Mouse (Mus musculus): ENCODE data around the gene Srpk2. TPM values are rescaled to one million over a fixed set of nuclear protein-coding genes. Genes with fewer than 3 reads are reported as not detected.
"Not testable (repeated sequence)": the region's sequence is repeated elsewhere in the genome, so short reads cannot be mapped to it uniquely, and the experiment has no call there.

Gene Srpk2
- polyA plus RNA-seq, 1 experiment = 7.8 TPM

DNA sequence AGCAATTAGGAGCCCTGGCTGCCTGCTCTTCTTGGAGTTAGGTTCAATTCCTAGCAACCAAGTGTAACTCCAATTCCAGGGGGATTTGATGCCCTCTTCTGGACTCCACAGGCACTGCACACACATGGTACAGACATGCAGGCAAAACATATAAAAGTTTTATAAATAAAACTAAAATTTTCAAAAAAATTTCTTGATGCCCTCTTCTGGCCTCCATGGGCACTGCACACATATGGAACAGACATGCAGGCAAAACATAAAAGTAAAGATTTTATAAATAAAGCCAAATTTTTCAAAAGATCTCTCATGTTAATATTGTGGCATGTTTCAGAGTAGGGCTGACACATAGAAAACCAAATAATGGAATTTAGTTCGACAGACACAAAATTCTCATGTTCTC lies 25.2 kb upstream of the Srpk2 start:
- TF ChIP-seq CTCF (IDR thresholded peaks at IDR 0.05; ENCODE audit: insufficient read depth, low read length) = no peak
- TF ChIP-seq POLR2A (IDR thresholded peaks at IDR 0.05; ENCODE audit: borderline replicate concordance, extremely low read depth, low read depth, low read length) = no peak

DNA sequence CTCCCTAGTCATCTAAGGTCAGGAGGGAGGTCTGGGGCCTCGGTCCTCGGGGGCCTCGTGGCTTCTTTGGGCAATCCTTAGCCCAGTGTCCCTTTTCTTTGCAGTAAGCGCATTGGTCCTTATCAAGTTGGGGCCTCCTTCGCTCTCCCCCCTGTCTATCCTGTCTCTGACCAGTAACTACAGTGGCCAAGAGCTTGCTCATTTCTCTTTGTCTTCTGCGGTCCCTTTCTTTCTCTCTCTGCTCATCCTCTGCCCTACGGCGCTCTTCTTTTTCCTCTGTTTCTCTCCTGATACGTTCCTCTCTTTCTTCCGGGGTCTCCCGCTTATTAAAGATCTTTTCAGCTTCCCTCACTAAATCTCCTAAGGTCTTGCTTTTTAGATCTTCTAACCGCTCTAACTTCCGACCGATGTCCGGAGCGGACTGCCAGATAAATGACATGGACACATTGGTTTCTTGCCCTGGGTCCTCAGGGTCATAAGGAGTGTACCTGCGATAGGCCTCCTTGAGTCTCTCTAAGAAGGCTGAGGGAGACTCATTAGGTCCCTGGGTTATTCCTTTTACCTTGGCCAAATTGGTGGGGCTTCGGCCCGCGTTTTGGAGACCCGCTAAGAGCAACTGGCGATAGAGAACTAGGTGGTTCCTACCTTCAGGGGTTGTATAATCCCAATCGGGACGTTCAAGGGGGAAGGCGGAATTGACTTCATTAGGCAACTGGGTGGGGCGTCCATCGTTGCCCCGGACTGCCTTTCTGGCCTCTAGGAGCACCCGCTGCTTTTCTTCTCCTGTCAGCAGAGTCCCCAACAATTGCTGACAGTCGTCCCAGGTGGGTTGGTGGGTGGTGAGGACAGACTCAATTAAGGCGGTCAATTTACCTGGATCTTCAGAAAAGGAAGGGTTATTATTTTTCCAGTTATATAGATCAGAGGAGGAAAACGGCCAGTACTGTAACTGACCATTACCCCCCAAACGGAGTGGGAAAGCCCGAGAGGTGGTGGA lies 22.5 kb upstream of the Srpk2 start:
- WGBS = 98% methylated on average over 33 of the region's 34 CpGs
- not testable (repeated sequence) for H3K4me3 ChIP-seq (replicated peaks; ENCODE audit: extremely low read depth, low read depth, low read length); DNase-seq; H3K4me1 ChIP-seq (ENCODE audit: control insufficient read depth, insufficient read depth, low read length)

More for the DNA sequence above, 25.2 kb upstream of the Srpk2 start:
- no peak for DNase-seq
- WGBS = 100% methylated on average over 1 of the region's 1 CpGs
- no peaks in the 10 kb centered on the region for H3K4me1 ChIP-seq (ENCODE audit: control insufficient read depth, insufficient read depth, low read length)
- H3K4me3 ChIP-seq (replicated peaks; ENCODE audit: extremely low read depth, low read depth, low read length) = no peak overlapping the region

DNA sequence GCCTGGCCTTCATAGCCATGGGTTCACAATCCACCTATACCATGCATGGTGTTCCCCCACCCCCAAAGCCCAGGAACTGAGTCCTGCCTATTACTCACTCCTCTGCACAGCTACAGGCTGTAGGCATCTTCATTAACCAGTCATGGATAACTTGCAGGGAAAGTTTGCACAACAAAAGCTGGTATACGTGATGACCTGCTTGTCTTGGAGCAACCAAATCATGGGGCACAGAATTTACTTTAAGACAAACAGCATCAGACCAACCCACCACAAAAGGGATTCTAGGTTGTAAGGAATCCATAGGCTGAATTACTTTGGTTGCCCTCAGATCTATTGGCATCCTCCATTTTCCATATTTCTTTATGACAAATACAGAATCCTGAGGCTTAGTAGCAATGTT lies 13.0 kb upstream of the Srpk2 start:
- H3K4me1 ChIP-seq (ENCODE audit: control insufficient read depth, insufficient read depth, low read length) = no peaks in the 10 kb centered on the region
- no peak for DNase-seq
- no peak for TF ChIP-seq CTCF (IDR thresholded peaks at IDR 0.05; ENCODE audit: insufficient read depth, low read length)
- TF ChIP-seq POLR2A (IDR thresholded peaks at IDR 0.05; ENCODE audit: borderline replicate concordance, extremely low read depth, low read depth, low read length) = no peak
- WGBS = 92% methylated on average over 1 of the region's 1 CpGs
- H3K4me3 ChIP-seq (replicated peaks; ENCODE audit: extremely low read depth, low read depth, low read length) = no peak overlapping the region

DNA sequence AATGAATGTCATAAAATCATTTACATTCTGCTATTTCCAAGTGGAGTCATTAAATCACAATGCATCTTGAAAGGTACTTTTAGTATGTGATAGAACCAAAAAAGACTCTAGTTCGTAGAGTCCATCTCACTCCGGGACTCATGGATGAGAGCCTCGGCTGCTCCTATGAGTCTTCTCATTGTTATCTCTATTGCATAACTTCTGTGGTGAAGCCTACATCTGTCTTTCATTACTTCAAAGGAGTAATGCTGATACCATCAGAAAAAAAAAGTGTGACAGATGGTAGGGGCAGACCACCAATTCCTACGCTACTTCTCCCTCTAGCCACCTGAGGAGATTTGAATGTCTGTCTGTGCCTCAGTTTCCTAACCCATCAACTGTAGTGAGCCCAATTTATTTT lies 986 bp downstream of the Srpk2 start:
- no peak for DNase-seq
- 72% methylated on average over 4 of the region's 4 CpGs for WGBS
- TF ChIP-seq CTCF (IDR thresholded peaks at IDR 0.05; ENCODE audit: insufficient read depth, low read length) = no peak
- no peak for TF ChIP-seq POLR2A (IDR thresholded peaks at IDR 0.05; ENCODE audit: borderline replicate concordance, extremely low read depth, low read depth, low read length)
- H3K4me3 ChIP-seq (replicated peaks; ENCODE audit: extremely low read depth, low read depth, low read length) = no peak overlapping the region
- H3K4me1 ChIP-seq (ENCODE audit: control insufficient read depth, insufficient read depth, low read length) = no peaks in the 10 kb centered on the region

DNA sequence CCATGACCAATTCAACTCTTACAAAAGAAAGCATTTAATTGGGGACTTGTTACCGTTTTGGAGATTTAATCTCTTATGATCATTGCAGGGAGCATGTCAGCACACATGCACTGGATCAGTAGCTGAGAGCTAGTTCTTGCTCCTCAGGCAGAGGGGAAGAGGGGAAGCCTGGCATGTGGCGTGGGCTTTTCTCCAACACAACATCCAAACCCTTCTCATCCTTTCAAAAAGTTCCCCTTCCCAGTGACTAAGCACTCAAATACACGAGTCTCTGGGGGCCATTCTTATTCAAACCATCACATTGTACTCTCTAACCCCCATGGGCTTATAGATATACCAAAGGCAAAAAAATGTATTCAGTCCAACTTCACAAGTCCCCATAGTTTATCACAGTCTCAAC lies 5.4 kb downstream of the Srpk2 start:
- WGBS = 62% methylated on average over 3 of the region's 3 CpGs
- TF ChIP-seq POLR2A (IDR thresholded peaks at IDR 0.05; ENCODE audit: borderline replicate concordance, extremely low read depth, low read depth, low read length) (no peak), CTCF (IDR thresholded peaks at IDR 0.05; ENCODE audit: insufficient read depth, low read length) (no peak)
- H3K4me1 ChIP-seq (ENCODE audit: control insufficient read depth, insufficient read depth, low read length) = no peaks in the 10 kb centered on the region
- no peak for DNase-seq
- no peak overlapping the region for H3K4me3 ChIP-seq (replicated peaks; ENCODE audit: extremely low read depth, low read depth, low read length)

DNA sequence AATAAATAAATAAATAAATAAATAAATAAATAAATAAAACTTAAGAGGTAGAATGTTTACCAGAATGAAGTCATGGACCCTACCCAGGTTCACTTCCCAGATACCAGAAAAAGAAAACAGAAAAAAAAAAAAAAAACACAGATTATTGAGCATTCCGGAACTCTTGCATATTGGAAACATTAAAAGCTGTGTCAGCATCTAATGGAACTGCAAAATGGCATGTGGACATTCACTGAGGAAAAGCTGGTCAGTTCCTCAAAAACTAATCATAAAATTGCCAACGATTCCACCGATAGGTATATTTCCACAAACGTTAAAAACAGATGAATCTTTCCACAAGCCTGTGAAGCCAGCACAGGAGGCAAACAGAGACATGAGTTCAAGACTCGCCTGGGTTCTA lies 6.5 kb downstream of the Srpk2 start:
- no peak for TF ChIP-seq POLR2A (IDR thresholded peaks at IDR 0.05; ENCODE audit: borderline replicate concordance, extremely low read depth, low read depth, low read length)
- TF ChIP-seq CTCF (IDR thresholded peaks at IDR 0.05; ENCODE audit: insufficient read depth, low read length) = no peak
- WGBS = 96% methylated on average over 5 of the region's 5 CpGs
- H3K4me3 ChIP-seq (replicated peaks; ENCODE audit: extremely low read depth, low read depth, low read length) = no peak overlapping the region
- no peaks in the 10 kb centered on the region for H3K4me1 ChIP-seq (ENCODE audit: control insufficient read depth, insufficient read depth, low read length)
- DNase-seq = no peak

DNA sequence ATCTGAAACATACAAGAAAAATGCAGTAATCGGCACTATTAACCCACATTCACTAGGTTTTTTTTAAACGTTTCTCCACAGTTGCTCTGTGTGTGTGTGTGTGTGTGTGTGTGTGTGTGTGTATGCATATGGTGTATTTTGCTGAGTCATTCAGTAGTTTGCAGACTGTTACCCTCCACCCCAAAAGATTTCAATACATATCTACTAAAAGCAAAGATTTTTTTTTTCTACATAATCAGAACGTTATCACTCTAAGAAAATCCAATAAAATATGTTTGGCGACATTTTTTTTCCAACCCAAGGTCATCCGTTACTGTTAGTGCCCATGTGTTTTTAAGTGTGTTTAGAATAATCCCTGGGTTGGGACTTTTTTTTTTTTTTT lies 7.4 kb downstream of the Srpk2 start:
- no peak for TF ChIP-seq POLR2A (IDR thresholded peaks at IDR 0.05; ENCODE audit: borderline replicate concordance, extremely low read depth, low read depth, low read length)
- TF ChIP-seq CTCF (IDR thresholded peaks at IDR 0.05; ENCODE audit: insufficient read depth, low read length) = no peak
- WGBS = 90% methylated on average over 5 of the region's 5 CpGs
- no peak for DNase-seq
- no peak overlapping the region for H3K4me3 ChIP-seq (replicated peaks; ENCODE audit: extremely low read depth, low read depth, low read length)
- H3K4me1 ChIP-seq (ENCODE audit: control insufficient read depth, insufficient read depth, low read length) = no peaks in the 10 kb centered on the region; the same call in 1 of the 2 replicates

DNA sequence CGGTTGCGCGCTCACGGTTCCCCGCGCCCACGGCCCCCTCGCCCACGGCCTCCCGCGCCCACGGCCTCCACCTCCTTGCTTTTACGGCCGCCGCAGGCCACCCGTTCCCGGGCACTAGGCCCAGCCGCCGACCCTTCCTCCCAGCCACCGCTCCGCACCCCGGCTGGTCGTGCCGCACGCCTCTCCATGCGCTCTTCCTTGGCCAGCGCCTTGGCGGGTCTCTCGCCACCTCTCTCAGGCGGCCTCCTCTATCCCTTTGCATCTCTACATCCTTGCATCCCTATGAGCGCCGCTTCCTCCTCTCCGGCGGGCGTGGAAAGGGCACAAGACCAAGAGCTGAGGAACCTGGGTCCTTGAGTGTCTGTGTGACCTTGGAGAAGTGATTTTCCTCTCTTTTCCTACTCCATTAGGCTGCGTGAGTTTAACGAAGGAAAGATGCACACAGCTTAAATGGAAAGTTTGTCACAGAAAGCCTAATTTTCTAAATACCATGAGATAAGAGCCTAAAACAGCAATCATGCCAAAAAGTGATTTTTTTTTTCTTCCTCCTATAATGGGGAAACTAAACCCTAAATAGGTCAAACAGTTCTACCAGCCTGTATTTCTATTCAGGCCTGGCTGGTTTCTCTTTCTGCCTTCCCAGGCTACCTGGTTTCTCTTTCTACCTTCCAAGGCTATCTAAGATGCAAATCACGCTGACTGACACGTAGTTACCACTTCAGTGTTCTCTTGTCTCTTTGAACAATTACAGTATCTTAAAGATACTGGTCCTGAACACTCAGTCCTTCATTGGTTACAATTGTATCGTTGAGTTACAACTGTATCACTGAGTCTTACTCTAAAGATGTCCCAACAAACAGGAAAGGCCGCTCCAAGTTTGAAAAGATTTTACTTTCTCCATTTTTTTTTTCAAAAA lies 8.0 kb downstream of the Srpk2 start:
- DNase-seq = peak; percentile 26
- Histone ChIP-seq H3K4me3 (replicated peaks; ENCODE audit: extremely low read depth, low read depth, low read length) (peak overlapping the region; percentile 70), H3K4me1 (ENCODE audit: control insufficient read depth, insufficient read depth, low read length) (no peaks in the 10 kb centered on the region; the same call in 1 of the 2 replicates)
- TF ChIP-seq CTCF (IDR thresholded peaks at IDR 0.05; ENCODE audit: insufficient read depth, low read length) = no peak
- no peak for TF ChIP-seq POLR2A (IDR thresholded peaks at IDR 0.05; ENCODE audit: borderline replicate concordance, extremely low read depth, low read depth, low read length)
- WGBS = 12% methylated on average over 40 of the region's 41 CpGs

DNA sequence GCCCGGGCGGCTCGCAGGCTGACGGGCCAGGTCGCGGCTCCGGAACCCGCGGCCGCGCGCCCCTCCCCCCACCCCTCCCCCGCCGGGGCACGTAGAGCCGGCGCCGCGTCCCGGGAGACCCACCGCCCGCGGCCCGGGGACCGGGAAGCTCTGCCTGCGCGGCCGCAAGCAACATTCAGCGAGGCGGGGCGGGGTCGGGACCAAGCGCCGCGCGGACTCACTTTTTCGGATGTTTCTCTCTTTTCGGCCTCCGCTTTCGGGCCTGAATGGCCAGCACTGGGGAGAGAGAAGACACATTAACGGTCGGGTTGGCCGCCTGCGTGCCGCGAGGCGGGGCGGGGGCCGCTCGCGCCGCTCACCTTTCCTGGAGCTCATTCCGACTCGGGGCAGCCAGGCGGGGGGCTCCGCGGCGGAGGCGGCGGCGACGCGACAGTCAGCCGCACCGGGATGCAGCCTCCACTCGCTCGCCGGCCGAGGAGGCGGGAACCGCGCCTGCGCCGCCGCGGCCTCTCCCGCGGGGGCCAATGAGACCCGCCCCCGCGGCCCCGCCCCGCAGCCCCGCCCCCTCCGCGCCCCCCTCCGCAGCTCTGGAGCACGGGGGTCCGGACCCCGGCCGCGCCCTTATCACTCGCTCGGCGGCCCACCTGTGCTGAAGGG lies 8.8 kb downstream of the Srpk2 start:
- Histone ChIP-seq H3K4me3 (replicated peaks; ENCODE audit: extremely low read depth, low read depth, low read length) (peak overlapping the region; percentile 70), H3K4me1 (ENCODE audit: control insufficient read depth, insufficient read depth, low read length) (no peaks in the 10 kb centered on the region; the same call in 1 of the 2 replicates)
- WGBS = under 1% methylated on average over 65 of the region's 95 CpGs
- TF ChIP-seq POLR2A (IDR thresholded peaks at IDR 0.05; ENCODE audit: borderline replicate concordance, extremely low read depth, low read depth, low read length) = no peak
- no peak for TF ChIP-seq CTCF (IDR thresholded peaks at IDR 0.05; ENCODE audit: insufficient read depth, low read length)
- DNase-seq = peak; percentile 41

All from lung, adult 2 months (tissue).